Mouse (Mus musculus) midbrain, embryonic 12.5 days (tissue): ENCODE measurements around the gene Dock1. TPM values are rescaled to one million over a fixed set of nuclear protein-coding genes. Genes with fewer than 3 reads are reported as not detected.

Source experiments
- ATAC-seq: fragments of 200-750 bp; cut with Nextera tagmentation; 2 replicates; pipeline ENCODE4 v1.8.0; 2017; ENCODE audit warnings: low read depth, moderate TSS enrichment, moderate library complexity; ENCODE audit not compliant: low FRiP score
- H3K27ac ChIP-seq: fragments of 300-500 bp; sonication (generic); replicated peaks from 2 replicates; pipeline ENCODE4 v1.5.1; 2016; ENCODE audit warnings: mild to moderate bottlenecking
- H3K27me3 ChIP-seq: fragments of 300-500 bp; sonication (generic); 2 replicates; pipeline ENCODE4 v1.6.1; 2016; ENCODE audit warnings: mild to moderate bottlenecking
- H3K36me3 ChIP-seq: fragments of 300-500 bp; sonication (generic); 2 replicates; pipeline ENCODE4 v1.6.1; 2016
- H3K4me1 ChIP-seq: fragments of 300-500 bp; sonication (generic); 2 replicates; pipeline ENCODE4 v1.6.1; 2016
- H3K4me2 ChIP-seq: fragments of 300-500 bp; sonication (generic); replicated peaks from 2 replicates; pipeline ENCODE4 v1.6.1; 2016; ENCODE audit warnings: mild to moderate bottlenecking, moderate library complexity
- H3K4me3 ChIP-seq: fragments of 300-500 bp; sonication (generic); 2 replicates; pipeline ENCODE4 v1.5.1; 2016; ENCODE audit warnings: mild to moderate bottlenecking
- H3K9ac ChIP-seq: fragments of 300-500 bp; sonication (generic); replicated peaks from 2 replicates; pipeline ENCODE4 v1.6.1; 2016; ENCODE audit warnings: mild to moderate bottlenecking, moderate library complexity
- H3K9me3 ChIP-seq: fragments of 300-500 bp; sonication (generic); 2 replicates; pipeline ENCODE4 v1.6.1; 2016; ENCODE audit warnings: mild to moderate bottlenecking
- WGBS: fragments of 180-500 bp; shearing (Covaris S2); methylation state at CpG from one replicate; pipeline ENCODE4 v1.1.7; 2016; 5-methylcytosine and 5-hydroxymethylcytosine counted together
- polyA plus RNA-seq: library from polyadenylated mRNA; unstranded; fragments of >200 nt; fragmentation: Nextera tagmentation; extraction: Ambion mirVana; gene quantifications from 2 replicates; pipeline ENCODE4 v1.2.1, GENCODE M21; 2016

Gene Dock1
- 17.7 and 18.4 TPM in 2 replicates for polyA plus RNA-seq

DNA sequence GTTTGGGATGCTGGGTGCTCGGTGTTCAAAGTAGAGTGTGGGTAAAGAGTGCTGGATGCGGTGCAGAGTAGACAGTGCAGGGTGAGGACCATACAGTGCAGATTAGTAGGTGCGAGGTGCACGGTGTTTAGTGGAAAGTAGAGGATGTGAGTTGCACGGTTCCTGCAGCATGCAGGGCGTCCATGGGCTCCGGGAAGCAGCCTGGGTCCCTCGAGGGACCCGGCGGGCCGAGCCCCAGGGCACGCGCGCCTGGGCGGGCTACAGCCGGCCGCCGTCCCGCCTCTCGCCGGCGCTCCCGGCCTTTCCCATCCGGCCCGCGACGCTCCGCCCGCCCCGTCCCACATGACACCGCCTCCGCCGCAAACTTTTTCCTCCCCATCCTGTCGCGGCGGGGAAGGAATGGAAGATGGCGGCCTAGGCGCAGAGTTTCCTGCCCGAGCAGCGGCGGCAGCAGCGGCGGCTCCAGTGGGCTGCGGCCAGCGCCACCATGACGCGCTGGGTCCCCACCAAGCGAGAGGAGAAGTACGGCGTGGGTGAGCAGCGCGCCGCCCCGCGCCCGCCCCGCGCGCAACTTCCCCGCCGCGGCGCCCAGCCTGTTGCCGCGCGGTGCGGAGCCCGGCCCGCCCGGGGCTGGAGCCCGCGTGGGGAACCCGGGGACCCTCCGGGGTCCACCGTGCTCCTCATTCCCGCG lies at the start of gene Dock1:
TSS of gene Dock1 (plus strand) at position 343 of the 691 bp plus-strand sequence.
- Histone ChIP-seq H3K9me3 (no peaks in the 10 kb centered on the region), H3K4me3 (peak within 1 kb of the TSS; percentile 65), H3K36me3 (no peaks in the 10 kb centered on the region), H3K27ac (0 out of 2 replicates have a peak within 1 kb of the TSS, but pooled peaks have one; percentile 35), H3K4me2 (peak within 1 kb of the TSS; percentile 95), H3K9ac (peak within 1 kb of the TSS; percentile 68), H3K4me1 (peaks cover 20% of the 10 kb centered on the region), H3K27me3 (peaks cover 36% of the 10 kb centered on the region)
- 3% methylated on average over 69 of the region's 77 CpGs for WGBS
- peak; percentile 85 for ATAC-seq

- H3K36me3 ChIP-seq = no peaks in the 10 kb centered on the region
- H3K9me3 ChIP-seq = no peaks in the 10 kb centered on the region
- H3K27ac ChIP-seq = no peak overlapping the region
- H3K27me3 ChIP-seq = no peaks in the 10 kb centered on the region
- WGBS = 81% methylated on average over 4 of the region's 4 CpGs
- no peak overlapping the region for H3K4me2 ChIP-seq
- ATAC-seq = no peak
- no peak overlapping the region for H3K9ac ChIP-seq
- no peaks in the 10 kb centered on the region for H3K4me1 ChIP-seq
- H3K4me3 ChIP-seq = no peak overlapping the region
These were observed 42.5 kb upstream of the Dock1 start for GRCm38 (mm10) chr7:134627906-134628305.

DNA sequence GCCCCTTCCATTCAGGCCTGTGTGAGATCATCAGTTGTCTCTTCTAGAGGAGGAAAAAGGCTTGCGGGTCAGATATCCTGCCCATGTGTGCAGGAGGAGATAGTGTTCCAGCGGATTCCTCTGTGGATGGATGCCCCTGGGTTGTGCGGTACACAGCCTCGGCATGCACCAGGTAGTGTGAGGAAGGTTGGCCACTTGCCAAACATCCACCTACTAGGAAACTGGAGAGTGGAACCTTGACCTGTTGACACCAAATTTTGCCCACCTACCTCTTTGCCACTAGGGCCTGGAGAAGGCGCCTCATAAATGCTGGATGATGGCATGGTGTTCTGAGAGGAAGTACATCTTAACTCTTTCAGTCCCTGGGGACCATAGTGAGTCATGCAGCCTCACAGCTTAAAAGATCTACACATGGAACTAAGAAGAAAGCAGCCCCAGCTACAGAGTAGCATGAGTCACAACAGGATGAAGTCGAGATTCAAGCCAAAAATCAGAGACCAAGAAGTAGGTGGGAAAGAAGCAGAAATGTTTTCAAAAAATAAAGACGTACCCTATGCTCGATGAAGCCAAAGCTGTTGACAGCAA lies 20.1 kb upstream of the Dock1 start:
- no peak overlapping the region for H3K4me3 ChIP-seq
- no peak overlapping the region for H3K4me2 ChIP-seq
- H3K27ac ChIP-seq = no peak overlapping the region
- H3K36me3 ChIP-seq = no peaks in the 10 kb centered on the region
- H3K9ac ChIP-seq = no peak overlapping the region
- H3K4me1 ChIP-seq = no peaks in the 10 kb centered on the region
- ATAC-seq = no peak
- no peaks in the 10 kb centered on the region for H3K9me3 ChIP-seq
- WGBS = 87% methylated on average over 8 of the region's 8 CpGs
- no peaks in the 10 kb centered on the region for H3K27me3 ChIP-seq

- Histone ChIP-seq H3K4me3 (no peak overlapping the region), H3K4me2 (no peak overlapping the region), H3K36me3 (no peaks in the 10 kb centered on the region), H3K9ac (no peak overlapping the region), H3K27ac (no peak overlapping the region), H3K9me3 (no peaks in the 10 kb centered on the region), H3K27me3 (no peaks in the 10 kb centered on the region), H3K4me1 (no peaks in the 10 kb centered on the region)
- WGBS = 85% methylated on average over 3 of the region's 3 CpGs
- ATAC-seq = no peak
These were observed 19.4 kb upstream of the Dock1 start for GRCm38 (mm10) chr7:134651071-134651470.

GRCm38 (mm10) chr7:134663241-134663640 lies 7.2 kb upstream of the Dock1 start:
- H3K27ac ChIP-seq = no peak overlapping the region
- no peak overlapping the region for H3K4me2 ChIP-seq
- H3K9ac ChIP-seq = no peak overlapping the region
- WGBS = 3% methylated on average over 2 of the region's 2 CpGs
- H3K27me3 ChIP-seq = peaks cover 2% of the 10 kb centered on the region
- no peaks in the 10 kb centered on the region for H3K36me3 ChIP-seq
- H3K4me3 ChIP-seq = no peak overlapping the region
- H3K4me1 ChIP-seq = no peaks in the 10 kb centered on the region
- peaks cover 7% of the 10 kb centered on the region; the same call in 1 of the 2 replicates for H3K9me3 ChIP-seq
- no peak for ATAC-seq

DNA sequence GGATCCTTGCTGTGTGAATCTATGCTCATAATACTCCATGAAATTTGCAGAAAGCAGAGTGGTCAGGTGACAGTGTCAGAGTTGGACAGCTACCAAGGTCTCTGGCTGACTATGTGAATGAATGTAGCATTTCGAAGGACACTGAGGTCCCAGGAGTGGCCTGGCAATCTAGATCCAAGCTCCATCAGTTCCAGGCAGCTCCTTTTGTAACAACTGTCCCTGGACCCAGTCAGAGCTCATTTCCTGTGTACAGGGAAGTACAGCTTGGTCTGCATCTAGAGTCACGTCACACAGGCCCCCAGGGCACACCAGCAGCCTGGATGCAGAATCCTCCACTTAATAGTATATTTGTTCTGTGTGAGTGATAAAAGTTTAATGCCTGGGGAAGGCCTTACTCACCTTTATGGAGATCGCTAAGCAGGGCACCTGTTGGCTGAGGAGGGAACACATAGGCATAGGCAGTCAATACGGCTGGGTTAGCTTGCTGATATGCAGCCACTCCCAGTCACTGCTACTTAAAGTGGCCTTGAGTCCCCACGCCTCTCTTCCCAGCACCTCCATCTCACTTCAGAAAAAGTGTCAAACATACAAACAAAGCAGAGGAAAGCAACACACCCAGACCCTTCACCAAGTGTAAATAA lies 4.7 kb upstream of the Dock1 start:
- Histone ChIP-seq H3K9me3 (no peaks in the 10 kb centered on the region), H3K9ac (no peak overlapping the region), H3K27ac (no peak overlapping the region), H3K27me3 (peaks cover 22% of the 10 kb centered on the region), H3K4me3 (no peak overlapping the region), H3K4me1 (peaks cover 9% of the 10 kb centered on the region), H3K4me2 (no peak overlapping the region), H3K36me3 (no peaks in the 10 kb centered on the region)
- WGBS = 87% methylated on average over 5 of the region's 5 CpGs
- no peak for ATAC-seq

DNA sequence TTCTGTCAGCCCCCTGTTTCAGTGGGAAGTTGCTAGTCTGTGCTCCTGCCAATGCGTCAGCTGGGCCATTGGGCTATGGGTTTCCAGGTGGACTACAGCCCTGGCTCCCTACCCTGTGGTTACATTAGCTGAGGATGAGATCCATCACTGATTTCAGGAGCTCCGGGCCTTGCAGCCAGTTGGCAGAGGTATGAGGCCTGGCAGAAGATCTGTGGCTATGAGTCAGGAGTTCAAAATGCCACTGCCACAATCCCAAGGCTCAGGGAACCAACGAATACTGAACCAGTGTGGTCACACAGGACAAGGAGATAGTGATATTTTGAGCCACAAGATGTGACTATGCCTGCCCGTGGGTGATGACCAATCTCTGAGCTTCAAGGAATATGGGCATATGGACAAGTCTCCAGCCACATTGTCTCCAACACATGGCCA lies 3.2 kb upstream of the Dock1 start:
- Histone ChIP-seq H3K27ac (no peak overlapping the region), H3K27me3 (peaks cover 36% of the 10 kb centered on the region), H3K9ac (no peak overlapping the region), H3K4me1 (peaks cover 20% of the 10 kb centered on the region), H3K9me3 (no peaks in the 10 kb centered on the region), H3K4me3 (no peak overlapping the region), H3K4me2 (no peak overlapping the region), H3K36me3 (no peaks in the 10 kb centered on the region)
- ATAC-seq = no peak
- 89% methylated on average over 4 of the region's 4 CpGs for WGBS

DNA sequence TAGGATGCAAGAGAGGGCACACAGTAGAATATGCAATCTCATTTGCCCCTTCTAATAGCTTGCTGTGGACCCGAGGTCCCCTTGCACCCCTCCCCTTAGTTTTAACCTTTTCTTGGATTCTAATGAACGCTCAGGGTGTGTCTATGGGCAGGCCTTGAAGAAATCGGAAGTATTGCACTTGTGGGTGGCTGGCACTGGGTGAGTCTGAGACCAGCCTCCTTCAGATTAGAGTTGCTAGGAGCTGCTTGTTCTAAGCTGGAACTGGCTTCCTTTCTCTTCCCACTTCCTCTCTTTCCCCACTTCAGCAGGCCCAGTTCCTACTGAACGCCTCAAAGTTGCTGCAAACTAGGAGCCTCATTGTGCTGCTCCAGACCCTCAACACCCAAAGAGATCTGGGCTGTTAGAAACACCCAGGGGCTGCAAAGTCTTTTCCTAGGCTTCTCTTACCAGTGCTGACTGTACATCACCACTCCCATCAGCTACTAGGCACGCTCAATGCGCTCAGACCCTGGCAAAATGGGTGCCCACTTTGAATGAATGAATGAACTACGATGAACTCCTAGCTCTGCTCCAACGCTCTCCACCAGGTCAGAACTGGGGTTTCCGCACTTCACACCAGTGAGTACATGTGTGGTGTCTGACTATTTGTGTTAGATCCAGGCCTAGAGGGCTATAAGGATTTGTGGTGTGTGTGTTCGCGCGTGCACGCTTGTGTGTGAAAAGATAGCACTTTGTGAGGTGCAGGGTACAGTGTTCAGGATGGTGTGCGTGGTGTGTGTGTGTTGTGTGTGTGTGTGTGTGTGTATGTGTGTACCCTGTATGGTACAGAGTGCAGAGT lies 761 bp upstream of the Dock1 start:
- Histone ChIP-seq H3K27me3 (peaks cover 36% of the 10 kb centered on the region), H3K9me3 (no peaks in the 10 kb centered on the region), H3K27ac (no peak overlapping the region), H3K36me3 (no peaks in the 10 kb centered on the region), H3K4me3 (peak overlapping the region; percentile 65), H3K4me1 (peaks cover 20% of the 10 kb centered on the region), H3K9ac (peak overlapping the region; percentile 68; the same call in 1 of the 2 replicates), H3K4me2 (peak overlapping the region; percentile 95)
- 90% methylated on average over 14 of the region's 14 CpGs for WGBS
- ATAC-seq = no peak

GRCm38 (mm10) chr7:134671003-134671461 lies 578 bp downstream of the Dock1 start:
- no peaks in the 10 kb centered on the region for H3K9me3 ChIP-seq
- peaks cover 20% of the 10 kb centered on the region for H3K4me1 ChIP-seq
- 2% methylated on average over 28 of the region's 28 CpGs for WGBS
- peak overlapping the region; percentile 95 for H3K4me2 ChIP-seq
- H3K4me3 ChIP-seq = peak overlapping the region; percentile 65
- ATAC-seq = 0 out of 2 replicates have a peak, but pooled peaks have one; percentile 17
- H3K27me3 ChIP-seq = peaks cover 36% of the 10 kb centered on the region
- peak overlapping the region; percentile 68 for H3K9ac ChIP-seq
- 0 out of 2 replicates have a peak overlapping the region, but pooled peaks have one; percentile 35 for H3K27ac ChIP-seq
- no peaks in the 10 kb centered on the region for H3K36me3 ChIP-seq

GRCm38 (mm10) chr7:134671467-134671901 lies 1.0 kb downstream of the Dock1 start:
- no peak for ATAC-seq
- no peak overlapping the region for H3K9ac ChIP-seq
- no peaks in the 10 kb centered on the region for H3K9me3 ChIP-seq
- H3K4me2 ChIP-seq = peak overlapping the region; percentile 95
- 36% methylated on average over 7 of the region's 7 CpGs for WGBS
- peaks cover 36% of the 10 kb centered on the region for H3K27me3 ChIP-seq
- peak overlapping the region; percentile 65 for H3K4me3 ChIP-seq
- H3K27ac ChIP-seq = no peak overlapping the region
- peaks cover 20% of the 10 kb centered on the region for H3K4me1 ChIP-seq
- H3K36me3 ChIP-seq = no peaks in the 10 kb centered on the region

DNA sequence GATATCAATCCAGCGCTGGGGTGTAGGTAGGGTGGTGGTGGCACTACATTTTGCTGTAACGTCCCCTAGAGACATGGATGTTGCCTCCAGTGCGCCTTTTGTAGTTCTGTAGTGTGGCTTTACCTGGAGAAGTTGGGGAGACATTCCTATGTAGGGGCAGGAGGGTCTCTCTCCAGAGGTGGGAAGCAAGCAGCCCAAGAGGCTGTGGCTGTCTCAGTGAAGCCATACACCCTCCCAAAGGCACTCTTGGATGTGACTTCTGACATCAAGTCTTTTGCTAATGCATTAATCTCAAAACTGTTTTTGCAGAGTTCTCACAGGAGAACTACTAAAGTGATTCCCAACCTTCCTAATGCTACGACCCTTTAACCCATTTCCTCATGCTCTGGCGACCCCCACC lies 2.7 kb downstream of the Dock1 start:
- Histone ChIP-seq H3K27ac (no peak overlapping the region), H3K9me3 (no peaks in the 10 kb centered on the region), H3K4me3 (no peak overlapping the region), H3K4me2 (no peak overlapping the region), H3K27me3 (peaks cover 35% of the 10 kb centered on the region), H3K9ac (no peak overlapping the region), H3K4me1 (peaks cover 23% of the 10 kb centered on the region), H3K36me3 (no peaks in the 10 kb centered on the region)
- WGBS = 85% methylated on average over 5 of the region's 5 CpGs
- no peak for ATAC-seq
